Mouse (Mus musculus) telencephalon, adult 2 months (tissue): ENCODE measurements around the gene Cwh43.

Source experiments
- DNase-seq: peaks from one replicate; pipeline ENCODE4 v3.0.0-alpha.2; 2011; ENCODE audit warnings: low read depth, low spot score

The Cwh43 gene

DNA sequence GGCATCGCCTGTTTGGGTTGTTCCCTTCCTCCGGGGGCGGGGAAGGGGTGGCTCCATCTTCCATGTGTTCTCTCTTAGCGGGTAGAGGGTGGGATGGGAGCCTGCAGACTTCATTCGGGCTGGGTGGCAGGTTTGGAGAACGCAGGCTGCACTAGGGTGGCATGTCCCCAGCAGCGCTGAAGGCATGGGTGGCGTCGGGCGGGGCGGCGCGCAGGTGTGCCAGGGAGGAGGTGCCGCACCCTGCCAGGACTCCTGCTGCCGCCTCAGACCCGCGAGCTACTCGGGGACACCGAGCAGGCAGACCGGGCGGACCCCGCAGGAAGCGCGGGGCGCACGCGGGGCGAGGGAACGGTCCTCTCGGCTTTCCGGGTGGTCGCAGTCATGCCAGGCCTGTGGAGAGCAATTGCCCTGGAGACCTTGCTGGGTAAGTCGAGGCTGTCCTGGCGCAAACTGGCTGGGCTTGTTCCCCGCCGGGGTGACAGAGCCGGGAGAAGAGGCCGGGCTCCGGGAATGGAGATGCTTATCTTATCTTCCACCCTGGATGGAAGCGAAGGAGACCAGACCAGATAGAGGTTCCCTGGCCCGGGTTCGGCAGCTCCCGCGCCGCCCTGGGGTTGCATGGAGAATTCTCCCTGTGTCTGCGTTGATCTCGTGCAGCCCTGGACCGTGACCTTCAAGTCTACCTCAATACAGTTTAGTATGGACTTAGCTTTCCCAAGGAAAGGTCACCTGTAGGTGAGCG lies at the start of gene Cwh43:
Cwh43 (plus strand) TSS at position 95 of the 742 bp plus-strand sequence.
- no peak for DNase-seq

DNA sequence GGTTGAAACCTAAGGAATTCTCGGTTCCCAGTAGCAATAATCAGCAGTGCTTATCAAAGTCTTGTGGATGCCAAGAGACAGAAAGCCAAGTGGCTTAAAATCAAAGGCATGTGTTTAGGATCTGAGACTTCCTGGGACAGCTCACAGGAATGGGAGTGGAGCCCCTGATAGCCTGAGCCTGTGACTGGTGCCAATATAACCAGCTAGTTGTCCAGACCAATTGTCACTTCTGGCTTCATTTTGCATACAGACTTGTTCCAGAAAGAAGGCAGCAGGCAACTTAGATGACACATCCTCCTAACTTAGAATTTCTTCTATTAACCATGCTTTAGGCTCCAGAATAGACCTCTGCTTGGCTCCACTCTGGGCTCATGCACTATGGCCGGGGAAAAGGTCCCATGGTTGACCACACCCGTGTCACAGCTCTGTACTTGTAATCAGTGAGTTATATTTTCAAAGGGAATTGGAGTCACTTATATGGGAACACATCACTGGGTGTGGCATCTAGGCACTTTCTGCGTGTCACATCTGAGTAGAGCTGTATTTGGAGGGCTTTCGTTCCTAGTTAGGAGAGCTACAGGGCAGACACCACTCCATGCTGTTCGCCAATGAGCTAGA lies 46.6 kb upstream of the Cwh43 start:
- no peak for DNase-seq

DNA sequence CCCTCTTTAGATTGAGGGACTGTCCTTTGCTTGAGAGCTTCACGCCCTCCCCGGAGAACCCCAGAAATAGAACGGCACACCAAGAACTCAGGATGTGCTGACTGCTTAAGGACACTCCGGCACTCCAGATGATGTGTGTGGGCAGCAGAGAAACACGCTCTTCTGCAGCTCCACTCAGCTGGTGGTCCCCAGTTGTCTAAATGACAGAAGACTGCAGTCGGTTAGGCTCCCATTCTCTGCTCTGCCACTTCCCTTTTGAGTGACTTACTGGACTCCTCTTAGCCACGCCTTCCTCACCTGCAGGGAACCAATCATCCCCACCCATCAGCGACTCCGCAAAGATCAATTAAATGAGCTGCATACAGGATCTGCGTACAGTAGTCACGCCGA lies 46.1 kb upstream of the Cwh43 start:
- DNase-seq = peak; percentile 93

DNA sequence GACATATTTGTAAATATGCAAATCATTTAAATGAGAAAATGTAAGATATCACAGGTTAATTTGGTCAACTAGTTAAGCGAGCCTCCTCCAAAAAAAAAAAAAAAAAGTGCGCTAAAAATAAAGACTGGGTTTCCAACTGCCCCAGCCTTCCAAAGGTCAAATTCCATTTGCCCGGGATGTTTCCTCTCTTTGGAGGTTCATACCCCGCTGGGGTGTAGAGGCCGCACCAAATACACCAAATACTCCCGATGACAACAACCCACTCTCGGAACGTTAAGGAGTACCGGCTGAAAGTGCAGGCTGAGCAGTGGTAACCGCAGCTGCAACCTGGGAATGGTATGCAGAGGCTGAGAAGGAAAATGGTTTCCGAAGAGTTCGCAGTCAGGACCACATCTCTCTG lies 45.6 kb upstream of the Cwh43 start:
- DNase-seq = no peak

DNA sequence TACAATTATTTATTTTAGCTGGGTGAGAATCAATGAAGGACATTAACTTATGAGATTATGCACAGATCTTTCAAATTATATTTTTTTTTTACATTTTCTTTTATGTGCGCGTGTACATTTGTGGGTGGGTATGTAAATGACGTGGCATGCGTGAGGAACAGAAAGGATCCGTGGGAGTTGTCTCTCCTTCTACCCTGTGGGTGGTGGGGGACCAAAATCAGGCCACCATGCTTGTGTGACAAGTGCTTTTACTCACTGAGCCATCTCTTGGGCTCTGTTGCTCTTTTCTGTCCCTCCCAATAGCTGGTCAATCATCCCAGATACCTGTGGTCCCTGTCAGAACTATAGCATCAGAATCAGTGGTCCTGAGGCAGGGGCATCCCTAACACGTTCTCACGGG lies 43.5 kb upstream of the Cwh43 start:
- no peak for DNase-seq

DNA sequence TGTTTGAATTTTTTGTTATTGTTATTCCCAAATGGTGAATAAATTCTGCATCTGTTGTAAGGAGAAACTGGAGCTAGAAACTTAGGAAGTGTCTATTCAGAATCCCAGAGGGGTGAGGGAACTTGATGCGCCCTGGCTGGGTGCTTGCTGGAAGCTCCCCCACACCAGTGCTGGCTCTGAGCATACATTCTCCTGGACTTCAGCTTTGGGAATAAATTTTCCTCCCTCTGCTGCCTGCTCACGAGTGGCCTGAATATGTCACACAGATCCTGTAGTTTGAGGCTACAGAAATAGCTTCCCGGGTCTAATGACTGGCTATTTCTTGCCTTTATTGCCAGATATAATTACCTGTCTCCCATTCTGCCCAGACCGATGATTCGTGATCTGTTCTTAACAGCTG lies 43.1 kb upstream of the Cwh43 start:
- no peak for DNase-seq

DNA sequence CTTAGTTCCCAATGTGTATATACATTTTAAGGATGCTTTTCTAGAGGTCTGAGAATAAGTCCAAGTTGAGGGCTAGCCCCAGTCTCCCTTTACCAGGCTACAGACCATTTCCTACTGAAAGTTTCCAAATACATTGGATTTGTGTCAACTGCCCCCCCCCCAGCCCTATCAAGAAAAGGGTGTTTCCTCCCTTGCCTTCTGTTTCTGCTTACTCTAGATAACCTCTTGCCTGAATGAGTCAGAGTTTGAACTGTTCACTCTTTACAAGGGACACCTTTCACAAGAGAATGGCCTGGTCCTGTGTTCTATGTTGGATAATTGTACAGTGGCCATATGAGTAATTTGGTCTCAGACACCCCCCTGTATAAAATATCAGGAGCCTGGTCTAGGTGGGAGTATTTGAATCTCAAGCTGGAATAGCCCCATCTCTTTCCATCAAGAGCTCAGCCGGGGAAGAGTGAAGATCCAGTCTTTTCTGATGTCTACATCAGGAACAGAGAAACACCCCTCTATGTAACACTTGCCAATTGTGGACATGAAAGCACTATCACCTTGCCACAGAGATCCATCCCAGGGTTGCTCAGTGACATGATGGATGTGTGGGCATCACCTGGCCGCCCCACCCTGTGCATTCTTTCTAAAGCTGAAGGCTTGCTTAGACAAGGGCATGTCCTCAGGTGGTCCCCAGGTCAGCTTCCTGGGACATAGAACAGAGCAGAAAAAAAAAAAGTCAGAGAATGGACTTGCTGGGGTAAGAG lies 41.6 kb upstream of the Cwh43 start:
- DNase-seq = no peak

DNA sequence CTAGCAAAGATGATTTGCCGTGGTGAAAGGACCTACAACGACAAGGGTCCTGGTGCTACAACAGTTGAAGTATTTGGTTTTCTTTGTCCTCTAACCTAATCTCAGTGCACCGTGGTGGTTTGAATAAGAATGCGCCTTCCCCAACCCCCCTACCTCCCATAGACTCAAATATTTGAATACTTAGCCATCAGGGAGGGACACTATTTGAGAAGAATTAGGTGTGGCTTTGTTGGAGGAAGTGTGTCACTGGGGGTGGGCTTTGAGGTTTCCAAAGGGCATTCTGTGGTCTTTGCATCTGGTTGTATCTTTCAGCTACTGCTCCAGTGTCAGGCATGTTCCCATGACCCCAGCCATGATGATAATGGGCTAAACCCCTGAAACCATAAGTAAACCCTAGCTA lies 38.0 kb upstream of the Cwh43 start:
- no peak for DNase-seq

DNA sequence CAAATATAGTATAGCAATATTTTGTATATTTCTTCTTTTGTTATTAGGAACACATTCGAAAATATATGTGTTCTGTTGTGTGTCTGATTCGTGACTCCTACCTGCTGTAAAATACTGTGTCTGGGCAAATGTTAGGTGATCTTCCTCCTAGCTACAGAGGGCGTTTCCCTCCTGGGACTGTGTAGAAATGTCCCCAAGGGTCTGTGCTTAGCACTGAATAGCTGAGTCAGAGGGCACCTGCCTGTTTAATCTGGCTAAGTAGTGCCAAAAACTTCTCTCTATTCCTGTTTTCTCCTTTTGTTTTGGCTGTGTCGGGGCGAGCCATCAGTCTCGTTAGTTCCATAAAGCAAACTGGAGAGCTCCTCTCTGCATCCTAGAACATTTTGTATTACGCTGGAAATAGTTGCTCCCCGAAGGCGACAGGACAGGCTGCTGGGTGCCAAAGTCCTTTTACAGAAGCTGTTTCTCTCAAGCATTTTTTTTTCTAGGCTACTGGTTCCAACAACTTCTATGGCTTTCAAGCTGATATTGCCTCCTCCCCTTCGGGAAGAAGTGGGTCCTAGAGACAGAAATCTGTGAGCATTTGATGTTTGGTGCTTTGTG lies 36.9 kb upstream of the Cwh43 start:
- DNase-seq = peak; percentile 64

DNA sequence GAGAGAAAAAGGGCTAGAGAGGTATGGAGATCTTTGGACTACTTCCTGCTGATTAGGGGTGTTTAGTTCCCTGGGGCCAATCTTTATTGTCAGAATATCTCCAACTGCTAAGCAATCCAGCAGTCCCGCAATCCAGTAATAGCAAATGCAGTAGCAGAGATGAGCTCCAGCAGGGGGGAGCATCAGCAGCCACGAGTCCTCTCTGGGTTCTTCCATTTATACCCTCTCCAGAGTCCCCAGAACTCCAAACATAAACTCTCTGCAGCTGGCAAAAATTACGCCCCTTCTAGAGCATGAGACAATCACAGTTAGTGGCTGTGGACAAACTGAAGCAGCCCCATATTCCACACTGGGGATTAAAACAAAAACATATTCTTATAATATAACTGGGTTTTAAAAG lies 36.1 kb upstream of the Cwh43 start:
- DNase-seq = no peak

DNA sequence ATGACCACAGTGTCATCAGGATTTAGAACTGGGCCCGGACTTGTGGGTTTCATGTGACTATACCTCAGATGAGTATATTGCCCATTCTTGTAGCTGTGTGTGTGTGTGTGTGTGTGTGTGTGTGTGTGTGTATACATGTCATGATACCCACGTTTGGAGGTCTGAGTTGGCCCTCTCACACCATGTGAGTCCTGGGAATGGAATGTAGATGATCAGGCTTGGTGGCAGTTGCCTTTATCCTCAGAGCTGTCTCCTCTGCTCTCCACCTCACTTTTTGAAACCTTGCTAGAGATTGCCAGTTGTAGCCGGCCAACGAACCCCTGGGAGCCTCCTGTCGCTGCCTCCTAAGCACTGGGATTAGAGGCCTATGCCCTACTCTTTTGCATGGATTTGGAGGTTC lies 33.3 kb upstream of the Cwh43 start:
- DNase-seq = no peak

DNA sequence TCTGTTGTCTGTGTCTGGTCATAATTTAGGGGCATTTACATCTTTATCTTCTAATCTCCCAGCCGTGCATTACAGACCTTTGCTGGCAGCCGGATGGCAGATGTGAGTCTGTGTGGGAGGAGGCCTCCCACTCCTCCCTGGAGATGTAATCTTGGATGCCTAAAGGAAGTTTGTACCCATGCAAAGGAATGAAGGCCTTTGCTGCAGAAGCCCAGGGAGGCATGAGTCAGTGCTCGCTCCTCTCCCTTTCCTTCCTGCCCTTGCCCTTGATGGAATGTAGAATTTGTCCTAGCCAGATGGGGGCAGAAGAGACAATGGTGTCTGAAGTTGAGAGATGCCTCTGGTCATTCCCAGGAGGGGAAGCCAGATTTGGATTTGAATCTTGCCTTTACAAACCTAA lies 32.7 kb upstream of the Cwh43 start:
- DNase-seq = no peak

DNA sequence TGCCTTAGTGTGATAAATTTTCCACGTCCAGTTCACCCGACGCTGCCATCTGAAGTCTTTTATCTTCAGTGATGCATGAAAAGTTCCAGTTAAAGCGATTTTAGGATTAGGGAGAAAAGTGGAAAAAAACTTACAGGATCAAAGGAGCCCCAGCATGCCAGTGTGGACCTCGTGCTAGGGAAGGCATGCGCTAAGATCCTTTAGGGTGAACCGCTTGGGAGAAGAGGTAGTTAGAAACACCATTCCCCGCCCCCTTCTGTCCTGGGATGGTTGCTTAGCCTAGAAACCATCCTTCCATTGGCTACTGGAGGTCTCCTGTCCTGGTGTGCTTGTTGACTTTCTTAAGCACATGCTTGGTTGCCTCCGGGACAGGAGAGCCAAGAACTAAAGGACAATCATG lies 29.8 kb upstream of the Cwh43 start:
- DNase-seq = no peak

DNA sequence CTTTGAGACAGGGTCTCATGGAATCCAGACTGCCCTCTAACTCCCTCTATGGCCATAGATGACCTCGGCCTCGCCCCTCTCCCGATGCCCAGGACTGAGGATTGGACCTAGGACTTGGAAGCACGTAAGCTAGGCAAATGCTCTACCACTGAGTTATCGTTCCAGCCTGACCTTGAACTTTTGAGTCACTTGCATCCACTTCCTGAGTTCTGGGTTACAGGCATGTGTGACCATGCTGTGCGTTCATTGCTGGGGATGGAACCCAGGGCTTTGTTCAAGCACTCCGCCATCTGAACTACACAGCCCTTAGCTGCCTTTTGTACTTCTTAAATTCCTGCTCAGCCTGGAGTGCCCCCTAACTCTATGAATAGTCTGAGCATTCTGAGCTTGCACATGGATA lies 29.4 kb upstream of the Cwh43 start:
- no peak for DNase-seq

DNA sequence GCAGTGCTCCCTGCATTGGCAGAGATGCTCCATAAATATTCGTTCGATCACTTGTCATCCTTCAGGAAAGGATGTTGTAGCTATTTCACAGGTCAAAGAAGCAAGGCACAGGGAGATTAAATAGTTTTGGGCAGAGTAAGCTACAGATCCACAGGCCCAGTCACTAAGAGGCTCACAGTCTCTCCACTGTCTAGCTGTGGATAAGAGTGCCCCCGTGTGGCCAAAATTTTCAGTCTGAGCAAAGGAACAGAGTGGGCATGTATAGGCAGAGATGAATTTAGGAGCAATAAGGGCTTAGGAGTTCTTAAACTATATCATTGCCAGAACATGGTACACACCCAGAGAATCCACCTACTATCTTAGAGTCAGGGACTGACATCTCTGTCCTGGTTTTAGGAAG lies 26.0 kb upstream of the Cwh43 start:
- DNase-seq = no peak

DNA sequence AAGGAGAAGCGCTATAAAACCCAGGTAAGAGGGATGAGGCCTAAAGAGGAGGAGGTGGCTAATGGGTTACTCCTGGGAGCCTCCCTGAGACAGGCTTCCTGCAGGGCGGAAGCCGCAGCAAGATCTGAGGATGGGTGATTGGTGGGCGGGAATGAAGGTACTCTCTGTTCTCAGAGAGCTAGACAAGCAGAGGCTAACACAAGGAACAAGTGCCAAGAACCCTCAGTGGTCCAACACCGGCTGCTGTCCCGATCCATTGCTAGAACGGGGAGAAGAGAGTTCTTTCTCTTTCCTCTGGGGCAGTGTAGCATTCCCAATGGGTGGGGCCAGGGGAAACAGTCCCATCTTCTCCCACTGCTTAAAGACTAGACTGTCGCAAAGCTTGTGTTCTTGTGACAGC lies 25.0 kb upstream of the Cwh43 start:
- no peak for DNase-seq

DNA sequence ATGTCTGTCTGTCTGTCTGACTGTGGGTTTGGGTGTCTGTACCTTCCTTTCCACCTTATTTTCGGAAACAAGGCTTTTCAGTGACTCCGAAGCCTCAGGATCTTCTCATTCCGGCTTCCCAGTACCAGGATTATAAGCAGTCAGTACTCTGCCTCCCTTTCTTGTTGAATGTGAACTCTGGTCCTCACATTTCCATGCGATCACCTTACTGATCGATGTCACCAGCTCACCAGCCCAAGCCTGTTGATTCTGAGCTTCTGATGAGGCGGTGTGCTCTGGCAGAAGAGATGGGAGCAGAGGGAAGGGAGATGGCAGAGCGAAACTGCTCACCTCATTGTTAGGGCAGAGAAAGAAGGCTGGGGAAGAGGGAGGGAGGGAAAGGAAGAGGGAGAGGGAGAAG lies 24.4 kb upstream of the Cwh43 start:
- DNase-seq = no peak

DNA sequence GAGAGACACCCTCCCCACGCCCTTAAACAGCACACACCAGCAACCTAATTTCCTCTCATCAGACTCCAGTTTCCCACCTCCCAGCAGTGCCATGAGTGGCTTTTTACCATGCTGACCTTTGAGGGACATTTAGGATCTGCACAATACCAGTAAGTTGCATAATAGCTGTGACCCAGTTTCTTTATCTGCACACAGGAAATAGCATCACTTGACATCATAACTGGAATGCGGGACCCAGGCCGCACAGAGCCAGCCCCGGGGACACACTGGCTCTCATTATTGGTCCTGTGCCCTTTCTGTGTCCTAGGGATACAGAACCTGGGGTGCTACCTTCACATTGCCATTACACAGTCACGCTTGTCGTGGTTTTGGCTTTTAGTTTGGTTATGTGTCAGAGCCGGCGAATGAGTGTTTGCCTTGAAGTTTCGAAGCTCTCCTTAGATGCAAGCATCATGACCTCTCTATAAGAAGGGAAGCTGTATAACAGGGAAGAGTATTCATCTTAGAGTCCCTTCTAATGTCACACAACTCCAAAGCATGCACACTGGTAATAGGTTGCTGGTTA lies 23.8 kb upstream of the Cwh43 start:
- DNase-seq = no peak

DNA sequence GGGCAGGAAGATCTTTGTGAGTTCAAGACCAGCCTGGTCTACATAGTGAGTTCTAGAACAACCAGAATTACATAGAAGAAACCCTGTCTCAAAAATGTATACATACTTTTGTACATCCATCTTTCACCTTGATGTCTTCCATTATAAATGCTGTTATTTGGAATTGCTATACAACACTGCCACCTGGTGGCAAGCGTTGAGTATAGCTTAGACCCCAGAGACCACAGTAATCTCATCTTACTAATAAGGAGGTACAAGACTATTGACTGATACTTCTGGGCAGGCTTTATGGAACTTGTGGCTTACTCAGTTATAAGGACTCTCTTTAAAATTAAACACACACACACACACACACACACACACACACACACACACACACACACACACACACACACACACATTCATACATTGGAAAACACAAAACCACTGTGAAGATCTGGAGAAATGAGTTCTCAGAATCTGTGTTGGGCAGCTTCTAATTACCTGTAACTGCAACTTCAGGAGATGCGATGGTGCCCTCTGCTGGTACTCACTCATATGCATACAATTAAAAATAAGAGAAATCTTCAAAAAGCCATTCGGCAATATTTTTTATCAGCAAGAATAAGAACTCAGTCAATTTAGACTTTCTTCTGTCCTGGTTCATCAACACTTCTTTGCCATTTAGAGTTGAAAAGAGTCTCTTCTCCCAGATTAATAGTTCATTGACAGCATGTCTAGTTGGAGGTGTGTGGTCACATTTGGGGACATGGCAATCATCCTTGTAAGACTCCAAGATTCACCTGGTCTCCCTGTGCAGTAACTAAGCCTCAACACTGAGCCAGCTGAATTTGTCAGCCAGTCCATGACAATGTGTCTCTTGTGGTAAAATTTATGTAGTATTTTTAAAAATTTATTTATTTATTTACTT lies 22.9 kb upstream of the Cwh43 start:
- DNase-seq = no peak

DNA sequence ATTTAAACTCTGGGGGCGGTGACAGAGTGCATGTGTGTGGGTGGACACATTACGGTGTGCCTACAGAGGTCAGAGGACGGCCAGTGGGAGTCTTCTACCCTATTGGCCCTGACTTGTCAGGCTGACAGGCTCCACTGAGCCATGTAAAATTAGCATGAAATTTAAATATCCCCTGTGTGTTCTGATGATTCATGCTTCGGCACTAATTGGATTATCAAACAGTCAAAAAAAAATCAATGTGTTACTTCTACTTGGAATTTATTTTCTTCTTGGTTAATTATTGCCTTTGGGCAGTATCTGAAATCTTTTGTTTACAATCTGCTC lies 22.3 kb upstream of the Cwh43 start:
- DNase-seq = no peak

DNA sequence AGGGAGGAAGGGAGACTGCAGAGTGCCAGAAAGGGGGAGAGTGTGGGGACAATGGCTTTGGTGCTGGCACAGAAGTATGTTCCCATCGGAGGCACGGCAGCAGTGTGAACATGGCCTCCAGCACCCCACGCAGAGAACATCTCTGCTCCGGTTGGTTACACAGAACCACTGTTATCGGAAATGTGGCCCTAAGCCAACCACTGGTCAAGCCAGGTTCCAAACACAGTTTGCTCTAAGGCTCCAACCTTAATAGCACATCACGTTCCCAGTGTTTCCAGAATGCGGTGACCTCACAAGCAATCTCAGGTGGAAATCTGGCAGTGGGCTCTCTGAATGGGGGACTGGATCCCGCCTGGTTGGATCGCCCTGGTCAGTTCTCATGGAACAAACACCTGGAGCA lies 12.8 kb upstream of the Cwh43 start:
- DNase-seq = no peak
